Mouse (Mus musculus) hindbrain, embryonic 12.5 days (tissue): Measurements from ENCODE around the gene Rec114. TPM values are rescaled to one million over a fixed set of nuclear protein-coding genes. Genes with fewer than 3 reads are reported as not detected.

Experiments used
- ATAC-seq: fragments of 200-750 bp; cut with Nextera tagmentation; 2 replicates; pipeline ENCODE4 v1.8.0; 2017; ENCODE audit warnings: moderate TSS enrichment; ENCODE audit not compliant: low FRiP score
- H3K27ac ChIP-seq: fragments of 300-500 bp; sonication (generic); 2 replicates; pipeline ENCODE4 v1.5.1; 2016; ENCODE audit warnings: mild to moderate bottlenecking
- H3K27me3 ChIP-seq: fragments of 300-500 bp; sonication (generic); 2 replicates; pipeline ENCODE4 v1.6.1; 2016; ENCODE audit warnings: mild to moderate bottlenecking
- H3K36me3 ChIP-seq: fragments of 300-500 bp; sonication (generic); 2 replicates; pipeline ENCODE4 v1.6.1; 2016; ENCODE audit warnings: mild to moderate bottlenecking
- H3K4me1 ChIP-seq: fragments of 300-500 bp; sonication (generic); 2 replicates; pipeline ENCODE4 v1.6.1; 2016
- H3K4me2 ChIP-seq: fragments of 300-500 bp; sonication (generic); replicated peaks from 2 replicates; pipeline ENCODE4 v1.6.1; 2016; ENCODE audit warnings: mild to moderate bottlenecking
- H3K4me3 ChIP-seq: fragments of 300-500 bp; sonication (generic); 2 replicates; pipeline ENCODE4 v1.5.1; 2016; ENCODE audit warnings: mild to moderate bottlenecking
- H3K9ac ChIP-seq: fragments of 300-500 bp; sonication (generic); 2 replicates; pipeline ENCODE4 v1.6.1; 2016; ENCODE audit warnings: mild to moderate bottlenecking, moderate library complexity
- H3K9me3 ChIP-seq: fragments of 300-500 bp; sonication (generic); replicated peaks from 2 replicates; pipeline ENCODE4 v1.6.1; 2016; ENCODE audit warnings: mild to moderate bottlenecking
- WGBS: fragments of 180-500 bp; shearing (Covaris S2); methylation state at CpG from one replicate; pipeline ENCODE4 v1.1.7; 2016; 5-methylcytosine and 5-hydroxymethylcytosine counted together
- polyA plus RNA-seq: library from polyadenylated mRNA; unstranded; fragments of >200 nt; fragmentation: Nextera tagmentation; extraction: Ambion mirVana; gene quantifications from 2 replicates; pipeline ENCODE4 v1.2.1, GENCODE M21; 2016

Gene Rec114
- polyA plus RNA-seq, 1 experiment from 2014 or later = 3.5 TPM

GRCm38 (mm10) chr9:58675371-58675770 is 68.4 kb downstream of the Rec114 start:
- Histone ChIP-seq H3K4me3 (no peak overlapping the region), H3K9me3 (no peaks in the 10 kb centered on the region), H3K4me1 (no peaks in the 10 kb centered on the region), H3K36me3 (no peaks in the 10 kb centered on the region), H3K27ac (no peak overlapping the region), H3K4me2 (no peak overlapping the region), H3K9ac (no peak overlapping the region), H3K27me3 (no peaks in the 10 kb centered on the region)
- WGBS = 78% methylated on average over 6 of the region's 6 CpGs
- no peak for ATAC-seq

GRCm38 (mm10) chr9:58674736-58675135 is 69.0 kb downstream of the Rec114 start:
- Histone ChIP-seq H3K4me3 (no peak overlapping the region), H3K4me1 (no peaks in the 10 kb centered on the region), H3K36me3 (no peaks in the 10 kb centered on the region), H3K9ac (no peak overlapping the region), H3K27me3 (no peaks in the 10 kb centered on the region), H3K4me2 (no peak overlapping the region), H3K9me3 (no peaks in the 10 kb centered on the region), H3K27ac (no peak overlapping the region)
- WGBS = 75% methylated on average over 11 of the region's 11 CpGs
- ATAC-seq = no peak

- no peak overlapping the region for H3K4me3 ChIP-seq
- no peak for ATAC-seq
- no peak overlapping the region for H3K27ac ChIP-seq
- no peaks in the 10 kb centered on the region for H3K4me1 ChIP-seq
- WGBS = 55% methylated on average over 4 of the region's 4 CpGs
- H3K27me3 ChIP-seq = no peaks in the 10 kb centered on the region
- no peaks in the 10 kb centered on the region for H3K36me3 ChIP-seq
- no peak overlapping the region for H3K9ac ChIP-seq
- H3K9me3 ChIP-seq = no peaks in the 10 kb centered on the region
- no peak overlapping the region for H3K4me2 ChIP-seq
These were observed 71.3 kb downstream of the Rec114 start for GRCm38 (mm10) chr9:58672474-58672873.

- WGBS = 93% methylated on average over 6 of the region's 6 CpGs
- Histone ChIP-seq H3K4me1 (no peaks in the 10 kb centered on the region), H3K27ac (no peak overlapping the region), H3K4me2 (no peak overlapping the region), H3K36me3 (peaks cover 7% of the 10 kb centered on the region; the same call in 1 of the 2 replicates), H3K9me3 (no peaks in the 10 kb centered on the region), H3K9ac (no peak overlapping the region), H3K27me3 (no peaks in the 10 kb centered on the region), H3K4me3 (no peak overlapping the region)
- ATAC-seq = no peak
These were observed 73.9 kb downstream of the Rec114 start for GRCm38 (mm10) chr9:58669819-58670218.

- Histone ChIP-seq H3K36me3 (peaks cover 12% of the 10 kb centered on the region), H3K9ac (no peak overlapping the region), H3K27ac (no peak overlapping the region), H3K4me3 (no peak overlapping the region), H3K4me1 (no peaks in the 10 kb centered on the region), H3K9me3 (no peaks in the 10 kb centered on the region), H3K4me2 (no peak overlapping the region), H3K27me3 (no peaks in the 10 kb centered on the region)
- ATAC-seq = no peak
- WGBS = 76% methylated on average over 3 of the region's 3 CpGs
These were observed 74.7 kb downstream of the Rec114 start for GRCm38 (mm10) chr9:58669071-58669470.

GRCm38 (mm10) chr9:58668171-58668570 is 75.6 kb downstream of the Rec114 start:
- H3K4me3 ChIP-seq = no peak overlapping the region
- H3K4me1 ChIP-seq = no peaks in the 10 kb centered on the region
- no peaks in the 10 kb centered on the region for H3K9me3 ChIP-seq
- H3K36me3 ChIP-seq = peaks cover 13% of the 10 kb centered on the region
- H3K27me3 ChIP-seq = no peaks in the 10 kb centered on the region
- no peak for ATAC-seq
- no peak overlapping the region for H3K9ac ChIP-seq
- WGBS = 95% methylated on average over 3 of the region's 3 CpGs
- H3K4me2 ChIP-seq = no peak overlapping the region
- no peak overlapping the region for H3K27ac ChIP-seq

GRCm38 (mm10) chr9:58667244-58667643 is 76.5 kb downstream of the Rec114 start:
- no peak overlapping the region for H3K27ac ChIP-seq
- H3K9me3 ChIP-seq = no peaks in the 10 kb centered on the region
- 57% methylated on average over 9 of the region's 9 CpGs for WGBS
- peaks cover 13% of the 10 kb centered on the region for H3K36me3 ChIP-seq
- H3K27me3 ChIP-seq = no peaks in the 10 kb centered on the region
- no peaks in the 10 kb centered on the region for H3K4me1 ChIP-seq
- H3K9ac ChIP-seq = no peak overlapping the region
- H3K4me3 ChIP-seq = no peak overlapping the region
- H3K4me2 ChIP-seq = no peak overlapping the region
- no peak for ATAC-seq

GRCm38 (mm10) chr9:58666191-58666590 is 77.6 kb downstream of the Rec114 start:
- Histone ChIP-seq H3K9ac (no peak overlapping the region), H3K27me3 (no peaks in the 10 kb centered on the region), H3K4me3 (no peak overlapping the region), H3K4me1 (no peaks in the 10 kb centered on the region), H3K4me2 (no peak overlapping the region), H3K27ac (no peak overlapping the region), H3K9me3 (no peaks in the 10 kb centered on the region), H3K36me3 (peaks cover 16% of the 10 kb centered on the region)
- no peak for ATAC-seq
- 56% methylated on average over 9 of the region's 9 CpGs for WGBS

GRCm38 (mm10) chr9:58665492-58665891 is 78.3 kb downstream of the Rec114 start:
- H3K4me2 ChIP-seq = no peak overlapping the region
- H3K4me1 ChIP-seq = no peaks in the 10 kb centered on the region
- H3K36me3 ChIP-seq = peaks cover 16% of the 10 kb centered on the region
- 86% methylated on average over 9 of the region's 9 CpGs for WGBS
- no peak for ATAC-seq
- H3K27me3 ChIP-seq = no peaks in the 10 kb centered on the region
- H3K27ac ChIP-seq = no peak overlapping the region
- no peaks in the 10 kb centered on the region for H3K9me3 ChIP-seq
- H3K4me3 ChIP-seq = no peak overlapping the region
- H3K9ac ChIP-seq = no peak overlapping the region

GRCm38 (mm10) chr9:58662791-58663190 is 81.0 kb downstream of the Rec114 start:
- Histone ChIP-seq H3K4me1 (no peaks in the 10 kb centered on the region), H3K9ac (no peak overlapping the region), H3K4me2 (no peak overlapping the region), H3K4me3 (no peak overlapping the region), H3K27me3 (no peaks in the 10 kb centered on the region), H3K27ac (no peak overlapping the region), H3K36me3 (peaks cover 24% of the 10 kb centered on the region), H3K9me3 (no peaks in the 10 kb centered on the region)
- no peak for ATAC-seq
- WGBS = 91% methylated on average over 3 of the region's 3 CpGs

- Histone ChIP-seq H3K4me3 (no peak overlapping the region), H3K36me3 (peaks cover 30% of the 10 kb centered on the region), H3K9ac (no peak overlapping the region), H3K27ac (no peak overlapping the region), H3K27me3 (no peaks in the 10 kb centered on the region), H3K9me3 (no peaks in the 10 kb centered on the region), H3K4me2 (no peak overlapping the region), H3K4me1 (no peaks in the 10 kb centered on the region)
- WGBS = 94% methylated on average over 4 of the region's 4 CpGs
- ATAC-seq = no peak
These were observed 81.8 kb downstream of the Rec114 start for GRCm38 (mm10) chr9:58662007-58662406.

- 91% methylated on average over 3 of the region's 3 CpGs for WGBS
- H3K27me3 ChIP-seq = no peaks in the 10 kb centered on the region
- no peak overlapping the region for H3K27ac ChIP-seq
- H3K4me2 ChIP-seq = no peak overlapping the region
- no peak overlapping the region for H3K9ac ChIP-seq
- no peak overlapping the region for H3K4me3 ChIP-seq
- peaks cover 29% of the 10 kb centered on the region for H3K36me3 ChIP-seq
- no peaks in the 10 kb centered on the region for H3K4me1 ChIP-seq
- no peaks in the 10 kb centered on the region for H3K9me3 ChIP-seq
- no peak for ATAC-seq
These were observed 83.1 kb downstream of the Rec114 start for GRCm38 (mm10) chr9:58660673-58661072.

GRCm38 (mm10) chr9:58659989-58660388 is 83.8 kb downstream of the Rec114 start:
- H3K4me3 ChIP-seq = no peak overlapping the region
- WGBS = 90% methylated on average over 9 of the region's 9 CpGs
- no peak overlapping the region for H3K9ac ChIP-seq
- no peaks in the 10 kb centered on the region for H3K27me3 ChIP-seq
- no peaks in the 10 kb centered on the region for H3K4me1 ChIP-seq
- ATAC-seq = no peak
- H3K4me2 ChIP-seq = no peak overlapping the region
- H3K27ac ChIP-seq = 0 out of 2 replicates have a peak overlapping the region, but pooled peaks have one; percentile 4
- no peaks in the 10 kb centered on the region for H3K9me3 ChIP-seq
- H3K36me3 ChIP-seq = peaks cover 25% of the 10 kb centered on the region
